Mouse (Mus musculus) neural tube, embryonic 12.5 days (tissue): ENCODE measurements around the gene Osbpl3. TPM values are rescaled to one million over a fixed set of nuclear protein-coding genes. Genes with fewer than 3 reads are reported as not detected.

Experiments used
- ATAC-seq: fragments of 200-750 bp; cut with Nextera tagmentation; 2 replicates; pipeline ENCODE4 v1.8.0; 2017; ENCODE audit warnings: low read depth, mild to moderate bottlenecking, moderate TSS enrichment, moderate library complexity; ENCODE audit not compliant: low FRiP score
- H3K27ac ChIP-seq: fragments of 300-500 bp; sonication (generic); 2 replicates; pipeline ENCODE4 v1.5.1; 2016
- H3K27me3 ChIP-seq: fragments of 300-500 bp; sonication (generic); replicated peaks from 2 replicates; pipeline ENCODE4 v1.6.1; 2016; ENCODE audit warnings: mild to moderate bottlenecking
- H3K36me3 ChIP-seq: fragments of 300-500 bp; sonication (generic); 2 replicates; pipeline ENCODE4 v1.6.1; 2016; ENCODE audit warnings: mild to moderate bottlenecking
- H3K4me1 ChIP-seq: fragments of 300-500 bp; sonication (generic); 2 replicates; pipeline ENCODE4 v1.6.1; 2016
- H3K4me2 ChIP-seq: fragments of 300-500 bp; sonication (generic); replicated peaks from 2 replicates; pipeline ENCODE4 v1.6.1; 2016; ENCODE audit warnings: mild to moderate bottlenecking
- H3K4me3 ChIP-seq: fragments of 300-500 bp; sonication (generic); 2 replicates; pipeline ENCODE4 v1.5.1; 2016
- H3K9ac ChIP-seq: fragments of 300-500 bp; sonication (generic); 2 replicates; pipeline ENCODE4 v1.6.1; 2016; ENCODE audit warnings: mild to moderate bottlenecking
- H3K9me3 ChIP-seq: fragments of 300-500 bp; sonication (generic); 2 replicates; pipeline ENCODE4 v1.6.1; 2016; ENCODE audit warnings: mild to moderate bottlenecking
- WGBS: fragments of 180-500 bp; shearing (Covaris S2); methylation state at CpG from one replicate; pipeline ENCODE4 v1.1.7; 2016; 5-methylcytosine and 5-hydroxymethylcytosine counted together
- polyA plus RNA-seq: library from polyadenylated mRNA; unstranded; fragments of >200 nt; fragmentation: Nextera tagmentation; extraction: Ambion mirVana; gene quantifications from 2 replicates; pipeline ENCODE4 v1.2.1, GENCODE M21; 2016

The Osbpl3 gene
- polyA plus RNA-seq, 1 experiment from 2014 or later, result 5.4 TPM

GRCm38 (mm10) chr6:50309019-50309418 lies 147.0 kb downstream of the Osbpl3 start:
- ATAC-seq, result no peak
- Histone ChIP-seq H3K27ac (no peak overlapping the region), H3K9me3 (no peaks in the 10 kb centered on the region), H3K4me3 (no peak overlapping the region), H3K9ac (no peak overlapping the region), H3K4me1 (no peaks in the 10 kb centered on the region), H3K27me3 (no peaks in the 10 kb centered on the region), H3K4me2 (no peak overlapping the region), H3K36me3 (no peaks in the 10 kb centered on the region)
- 52% methylated on average over 6 of the region's 6 CpGs for WGBS

DNA sequence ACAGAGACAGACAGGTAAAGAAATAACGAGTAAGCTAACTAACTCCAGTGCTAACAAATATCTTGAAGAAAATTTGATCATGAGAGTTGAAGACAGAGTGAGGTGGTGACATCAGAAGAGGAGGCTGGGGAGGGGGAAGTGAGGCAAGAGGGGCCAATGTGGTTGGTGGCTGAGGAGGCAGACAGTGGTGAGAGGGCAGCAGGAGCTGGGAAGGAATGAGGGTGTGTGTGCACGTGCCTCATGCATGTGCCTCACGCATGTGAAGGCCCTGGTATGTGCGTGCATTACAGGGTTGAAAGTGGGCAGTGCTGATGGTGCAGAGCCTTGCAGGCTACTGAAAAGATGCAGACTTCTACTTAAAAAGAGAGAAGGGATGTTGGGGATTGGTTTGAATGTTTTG lies 149.4 kb downstream of the Osbpl3 start:
- H3K36me3 ChIP-seq, result no peaks in the 10 kb centered on the region
- no peak overlapping the region for H3K4me2 ChIP-seq
- H3K27ac ChIP-seq, result no peak overlapping the region
- no peak overlapping the region for H3K9ac ChIP-seq
- WGBS, result 80% methylated on average over 4 of the region's 4 CpGs
- H3K9me3 ChIP-seq, result no peaks in the 10 kb centered on the region
- ATAC-seq, result no peak
- no peaks in the 10 kb centered on the region for H3K4me1 ChIP-seq
- H3K4me3 ChIP-seq, result no peak overlapping the region
- no peaks in the 10 kb centered on the region for H3K27me3 ChIP-seq

GRCm38 (mm10) chr6:50304949-50305491 lies 151.0 kb downstream of the Osbpl3 start:
- no peak overlapping the region for H3K27ac ChIP-seq
- no peaks in the 10 kb centered on the region for H3K36me3 ChIP-seq
- H3K27me3 ChIP-seq, result no peaks in the 10 kb centered on the region
- H3K4me1 ChIP-seq, result no peaks in the 10 kb centered on the region
- 70% methylated on average over 4 of the region's 4 CpGs for WGBS
- no peak overlapping the region for H3K4me2 ChIP-seq
- no peak overlapping the region for H3K4me3 ChIP-seq
- no peak overlapping the region for H3K9ac ChIP-seq
- no peaks in the 10 kb centered on the region for H3K9me3 ChIP-seq
- no peak for ATAC-seq

DNA sequence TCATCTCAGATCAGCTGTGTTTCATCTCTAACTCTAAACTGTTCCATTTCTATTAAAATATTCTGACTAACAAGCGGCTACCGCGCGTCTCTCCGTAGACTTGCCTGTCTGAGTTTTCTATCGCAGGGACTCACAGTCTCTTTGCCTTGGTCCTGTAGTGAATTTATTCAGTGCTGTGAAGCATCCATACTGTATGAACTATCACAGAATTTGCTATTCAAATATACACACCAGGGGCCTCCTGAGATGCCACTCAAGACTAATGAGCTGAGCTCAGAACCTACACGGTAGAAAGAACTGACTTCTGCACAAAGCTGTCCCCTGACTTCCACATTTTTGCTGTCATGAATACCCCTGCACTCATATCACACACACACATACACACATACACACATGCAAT lies 154.9 kb downstream of the Osbpl3 start:
- Histone ChIP-seq H3K9me3 (no peaks in the 10 kb centered on the region), H3K36me3 (no peaks in the 10 kb centered on the region), H3K27ac (no peak overlapping the region), H3K4me2 (no peak overlapping the region), H3K9ac (no peak overlapping the region), H3K4me3 (no peak overlapping the region), H3K4me1 (no peaks in the 10 kb centered on the region), H3K27me3 (no peaks in the 10 kb centered on the region)
- WGBS, result 80% methylated on average over 7 of the region's 7 CpGs
- no peak for ATAC-seq

GRCm38 (mm10) chr6:50300622-50301021 lies 155.4 kb downstream of the Osbpl3 start:
- Histone ChIP-seq H3K4me2 (no peak overlapping the region), H3K9ac (no peak overlapping the region), H3K4me1 (no peaks in the 10 kb centered on the region), H3K36me3 (no peaks in the 10 kb centered on the region), H3K27me3 (no peaks in the 10 kb centered on the region), H3K27ac (no peak overlapping the region), H3K4me3 (no peak overlapping the region), H3K9me3 (no peaks in the 10 kb centered on the region)
- no peak for ATAC-seq
- WGBS, result 56% methylated on average over 6 of the region's 6 CpGs

DNA sequence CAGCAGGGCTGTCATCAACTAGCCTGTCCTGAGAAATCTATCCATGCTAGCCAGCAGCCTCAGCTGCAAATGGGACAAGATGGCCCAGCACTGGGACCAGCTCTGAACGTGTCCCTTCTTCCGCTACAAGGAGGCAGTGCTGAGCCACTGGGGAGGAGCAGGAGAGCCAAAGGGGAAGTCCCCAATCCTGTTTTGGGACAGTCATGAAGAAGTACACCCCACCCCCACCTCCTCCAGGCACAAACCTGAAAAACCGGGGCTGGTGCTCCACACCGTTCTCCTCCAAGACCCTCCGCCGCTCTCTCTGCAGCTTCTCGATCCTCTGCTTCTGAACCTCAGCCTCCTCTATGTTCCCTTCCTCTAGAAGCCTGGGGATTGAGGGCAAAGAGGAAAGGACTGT lies 156.9 kb downstream of the Osbpl3 start:
- H3K4me1 ChIP-seq, result no peaks in the 10 kb centered on the region
- no peak overlapping the region for H3K4me2 ChIP-seq
- WGBS, result 84% methylated on average over 7 of the region's 7 CpGs
- no peak overlapping the region for H3K4me3 ChIP-seq
- H3K27me3 ChIP-seq, result no peaks in the 10 kb centered on the region
- no peak overlapping the region for H3K9ac ChIP-seq
- no peak overlapping the region for H3K27ac ChIP-seq
- H3K36me3 ChIP-seq, result no peaks in the 10 kb centered on the region
- no peaks in the 10 kb centered on the region for H3K9me3 ChIP-seq
- no peak for ATAC-seq

- Histone ChIP-seq H3K36me3 (no peaks in the 10 kb centered on the region), H3K4me2 (no peak overlapping the region), H3K4me3 (no peak overlapping the region), H3K9ac (no peak overlapping the region), H3K27ac (no peak overlapping the region), H3K4me1 (no peaks in the 10 kb centered on the region), H3K27me3 (no peaks in the 10 kb centered on the region), H3K9me3 (no peaks in the 10 kb centered on the region)
- 89% methylated on average over 9 of the region's 9 CpGs for WGBS
- no peak for ATAC-seq
Observed at GRCm38 (mm10) chr6:50297671-50298070, 158.3 kb downstream of the Osbpl3 start.

GRCm38 (mm10) chr6:50295136-50295535 lies 160.9 kb downstream of the Osbpl3 start:
- WGBS, result 81% methylated on average over 10 of the region's 10 CpGs
- Histone ChIP-seq H3K4me2 (no peak overlapping the region), H3K27ac (no peak overlapping the region), H3K4me1 (no peaks in the 10 kb centered on the region), H3K36me3 (no peaks in the 10 kb centered on the region), H3K9ac (no peak overlapping the region), H3K27me3 (no peaks in the 10 kb centered on the region), H3K9me3 (no peaks in the 10 kb centered on the region), H3K4me3 (no peak overlapping the region)
- no peak for ATAC-seq

- no peak overlapping the region for H3K27ac ChIP-seq
- no peaks in the 10 kb centered on the region for H3K9me3 ChIP-seq
- 31% methylated on average over 1 of the region's 1 CpGs for WGBS
- peak; percentile 82 for ATAC-seq
- no peak overlapping the region for H3K4me2 ChIP-seq
- no peaks in the 10 kb centered on the region for H3K27me3 ChIP-seq
- no peaks in the 10 kb centered on the region for H3K36me3 ChIP-seq
- no peaks in the 10 kb centered on the region for H3K4me1 ChIP-seq
- H3K9ac ChIP-seq, result no peak overlapping the region
- H3K4me3 ChIP-seq, result no peak overlapping the region
Observed at GRCm38 (mm10) chr6:50294128-50294527, 161.9 kb downstream of the Osbpl3 start.

DNA sequence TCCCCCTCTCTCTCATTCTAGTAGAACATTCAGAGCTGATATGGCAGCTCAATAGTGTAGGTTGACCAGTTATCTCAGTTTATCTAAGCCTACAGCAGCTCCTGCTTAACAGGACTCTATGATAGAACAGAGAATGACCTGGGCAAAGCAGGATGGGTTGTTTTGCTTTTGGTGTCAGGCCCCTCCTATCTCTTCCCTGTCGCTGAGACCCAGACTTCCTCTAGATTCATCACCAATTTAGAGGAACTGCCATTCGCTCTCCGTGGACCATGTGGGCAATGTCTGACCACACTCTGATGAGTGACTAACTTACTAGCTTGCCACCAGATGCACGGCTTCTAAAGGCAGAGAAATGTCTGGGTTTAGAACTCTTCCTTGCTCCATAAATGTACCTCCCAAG lies 164.4 kb downstream of the Osbpl3 start:
- Histone ChIP-seq H3K36me3 (no peaks in the 10 kb centered on the region), H3K4me3 (no peak overlapping the region), H3K9ac (no peak overlapping the region), H3K4me2 (no peak overlapping the region), H3K27ac (no peak overlapping the region), H3K9me3 (no peaks in the 10 kb centered on the region), H3K27me3 (no peaks in the 10 kb centered on the region), H3K4me1 (no peaks in the 10 kb centered on the region)
- ATAC-seq, result no peak
- 91% methylated on average over 4 of the region's 4 CpGs for WGBS

GRCm38 (mm10) chr6:50286881-50287280 lies 169.1 kb downstream of the Osbpl3 start:
- H3K9ac ChIP-seq, result no peak overlapping the region
- no peaks in the 10 kb centered on the region for H3K27me3 ChIP-seq
- H3K4me2 ChIP-seq, result no peak overlapping the region
- H3K27ac ChIP-seq, result no peak overlapping the region
- H3K9me3 ChIP-seq, result peaks cover 4% of the 10 kb centered on the region; the same call in 1 of the 2 replicates
- WGBS, result 90% methylated on average over 3 of the region's 3 CpGs
- H3K4me3 ChIP-seq, result no peak overlapping the region
- no peaks in the 10 kb centered on the region for H3K36me3 ChIP-seq
- H3K4me1 ChIP-seq, result no peaks in the 10 kb centered on the region
- ATAC-seq, result no peak

GRCm38 (mm10) chr6:50279642-50280041 lies 176.4 kb downstream of the Osbpl3 start:
- H3K4me3 ChIP-seq, result no peak overlapping the region
- WGBS, result 92% methylated on average over 7 of the region's 7 CpGs
- no peak overlapping the region for H3K27ac ChIP-seq
- H3K9ac ChIP-seq, result no peak overlapping the region
- ATAC-seq, result no peak
- 0 out of 2 replicates have a peak, but pooled peaks cover under 1% of the 10 kb centered on the region for H3K9me3 ChIP-seq
- no peaks in the 10 kb centered on the region for H3K27me3 ChIP-seq
- H3K4me1 ChIP-seq, result no peaks in the 10 kb centered on the region
- no peak overlapping the region for H3K4me2 ChIP-seq
- H3K36me3 ChIP-seq, result no peaks in the 10 kb centered on the region

DNA sequence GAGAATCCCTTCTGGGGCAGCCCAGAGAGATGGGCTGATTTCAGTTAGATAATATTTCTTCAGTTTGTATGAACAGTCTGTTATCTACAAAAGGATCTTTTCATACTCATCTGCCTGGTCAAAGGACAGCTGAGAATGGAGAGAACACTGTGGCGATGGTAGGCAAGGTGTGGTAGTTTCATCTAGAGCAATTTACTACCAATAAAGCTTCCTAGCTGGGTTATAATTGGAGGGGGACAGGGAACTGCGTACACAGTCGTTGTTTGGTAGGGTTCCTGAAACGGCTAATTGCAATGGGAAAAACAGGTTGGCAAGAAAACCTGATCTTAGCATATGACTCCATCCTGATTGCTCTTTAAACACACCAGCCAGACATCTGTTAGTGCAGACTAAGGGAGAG lies 182.1 kb downstream of the Osbpl3 start:
- 79% methylated on average over 4 of the region's 4 CpGs for WGBS
- H3K4me3 ChIP-seq, result no peak overlapping the region
- H3K27ac ChIP-seq, result no peak overlapping the region
- no peak for ATAC-seq
- H3K36me3 ChIP-seq, result no peaks in the 10 kb centered on the region
- no peak overlapping the region for H3K9ac ChIP-seq
- H3K4me1 ChIP-seq, result no peaks in the 10 kb centered on the region
- H3K27me3 ChIP-seq, result no peaks in the 10 kb centered on the region
- no peaks in the 10 kb centered on the region for H3K9me3 ChIP-seq
- no peak overlapping the region for H3K4me2 ChIP-seq
